Mouse (Mus musculus) stomach, adult 2 months (tissue): ENCODE data around the gene Ccdc97. TPM values are rescaled to one million over a fixed set of nuclear protein-coding genes. Genes with fewer than 3 reads are reported as not detected.

Experiments
- polyA plus RNA-seq: library from polyadenylated mRNA; depleted of rRNA; stranded (reverse); fragments of >200 nt; gene quantifications from 2 replicates; pipeline ENCODE4 v1.2.3, GENCODE M21; 2012; rRNA removed

Gene Ccdc97
- 33.8 and 34.5 TPM in 2 replicates for polyA plus RNA-seq

GRCm38 (mm10) chr7:25718788-25719417 is at the start of gene Ccdc97:
Gene Ccdc97 (minus strand): TSS chr7:25719088.

DNA sequence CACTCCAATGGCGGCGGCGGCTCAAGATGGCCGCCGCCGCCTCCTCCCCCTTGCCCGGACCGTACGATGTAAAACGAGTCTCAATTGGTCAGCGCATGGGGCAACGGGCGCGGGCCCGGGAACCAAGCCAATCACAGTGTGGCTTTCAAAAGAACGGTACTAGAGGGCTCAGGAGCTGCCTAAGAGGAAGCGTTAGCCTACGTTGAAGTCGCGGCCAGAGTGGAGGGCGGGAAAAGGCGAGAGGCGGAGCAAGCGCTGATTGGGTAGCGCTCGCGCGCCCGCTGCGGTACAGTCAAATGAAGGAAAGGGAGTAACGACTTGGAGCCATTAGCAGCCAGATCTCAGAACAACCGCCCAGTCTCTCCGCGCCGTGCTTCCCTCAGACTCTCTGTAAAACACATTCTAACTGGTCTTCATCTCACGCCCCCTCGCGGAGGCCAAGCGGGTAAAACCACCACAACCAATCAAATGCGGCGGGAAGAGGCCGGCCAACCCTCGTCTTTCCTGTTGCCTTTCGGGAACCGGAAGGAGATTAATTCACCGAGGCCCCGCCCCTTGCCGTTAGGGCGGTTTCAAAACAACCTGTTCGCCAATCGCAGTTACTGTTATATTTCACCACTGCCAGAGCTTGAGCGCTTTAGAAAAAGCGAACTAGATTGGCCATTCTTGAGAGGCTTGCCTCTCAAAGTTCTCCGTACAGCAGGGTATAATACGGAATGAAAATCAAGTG is 36.0 kb upstream of the Ccdc97 start, which contains the start of gene Hnrnpul1:
Gene Hnrnpul1, minus strand, starts transcription at position 20 of the 730 bp plus-strand sequence.

DNA sequence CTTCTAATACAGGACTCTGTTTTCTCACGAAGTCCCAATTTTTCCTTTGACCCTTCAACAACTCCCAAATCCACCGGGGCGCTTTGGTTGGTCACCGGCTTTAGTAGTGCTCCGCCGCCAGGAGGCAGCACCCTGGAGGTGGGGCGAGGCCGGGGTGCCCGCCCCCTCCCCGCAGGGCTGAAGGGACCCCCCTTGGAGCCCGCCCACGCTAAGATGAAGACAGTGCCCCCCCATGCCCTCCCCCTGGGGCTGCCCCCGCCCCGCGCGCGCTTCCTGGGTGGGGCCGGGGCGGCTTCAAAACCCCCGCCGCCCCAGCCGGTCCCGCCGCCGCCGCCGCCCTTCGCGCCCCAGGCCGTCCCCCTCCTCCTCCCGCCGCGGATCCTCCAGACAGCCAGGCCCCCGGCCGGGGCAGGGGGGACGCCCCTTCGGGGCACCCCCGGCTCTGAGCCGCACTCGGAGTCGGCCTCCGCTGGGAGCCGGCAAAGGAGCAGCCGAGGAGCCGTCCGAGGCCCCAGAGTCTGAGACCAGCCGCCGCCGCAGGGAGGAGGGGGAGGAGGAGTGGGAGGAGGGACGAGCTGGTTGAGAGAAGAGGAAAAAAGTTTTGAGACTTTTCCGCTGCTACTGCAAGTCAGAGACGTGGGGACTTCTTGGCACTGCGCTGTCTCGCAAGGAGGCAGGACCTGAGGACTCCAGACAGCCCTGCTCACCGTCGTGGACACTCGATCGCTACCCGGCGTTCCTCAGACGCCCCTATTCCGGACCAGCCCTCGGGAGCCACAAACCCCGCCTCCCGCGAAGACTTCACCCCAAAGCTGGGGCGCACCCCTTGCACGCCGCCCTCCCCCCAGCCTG is 32.0 kb downstream of the Ccdc97 start, which contains the start of gene Tgfb1:
Gene Tgfb1, plus strand, starts transcription at position 323 of the 852 bp plus-strand sequence.

GRCm38 (mm10) chr7:25680514-25681258 is 38.2 kb downstream of the Ccdc97 start, which contains the start of gene B9d2:
Gene B9d2 (plus strand): TSS chr7:25680780.

GRCm38 (mm10) chr7:25674719-25675300 is 44.1 kb downstream of the Ccdc97 start, which contains the start of gene Tmem91:
Gene Tmem91 (minus strand): TSS chr7:25675166.

Other genes starting within 250 kb of the Ccdc97 start
- 4.1 and 5.9 TPM in 2 replicates for gene Ceacam1, start 241.5 kb downstream of the Ccdc97 start, polyA plus RNA-seq
- gene Ceacam2, start 179.2 kb downstream of the Ccdc97 start, polyA plus RNA-seq, result not detected in 2 replicates
- not detected in 2 replicates for gene Erich4, start 103.2 kb downstream of the Ccdc97 start, polyA plus RNA-seq
- gene Dmac2, start 99.7 kb downstream of the Ccdc97 start, polyA plus RNA-seq, result 43.1 and 44.3 TPM in 2 replicates
- gene B3gnt8, start 92.4 kb downstream of the Ccdc97 start, polyA plus RNA-seq, result 7.9 and 10.2 TPM in 2 replicates
- 233 and 278 TPM in 2 replicates for gene Bckdha, start 60.1 kb downstream of the Ccdc97 start, polyA plus RNA-seq
- gene Exosc5, start 59.9 kb downstream of the Ccdc97 start, polyA plus RNA-seq, result 50.2 and 58.9 TPM in 2 replicates
- gene Tmem91, start 43.9 kb downstream of the Ccdc97 start, polyA plus RNA-seq, result 0.14 and 0.45 TPM in 2 replicates
- 16.9 and 24.4 TPM in 2 replicates for gene B9d2, start 38.3 kb downstream of the Ccdc97 start, polyA plus RNA-seq
- 11.9 and 17.6 TPM in 2 replicates for gene Tgfb1, start 32.1 kb downstream of the Ccdc97 start, polyA plus RNA-seq
- gene Hnrnpul1, start 35.7 kb upstream of the Ccdc97 start, polyA plus RNA-seq, result 19.3 and 19.7 TPM in 2 replicates
- 24.4 and 24.7 TPM in 2 replicates for gene Axl, start 69.6 kb upstream of the Ccdc97 start, polyA plus RNA-seq
- 302 and 325 TPM in 2 replicates for gene Cyp2s1, start 97.8 kb upstream of the Ccdc97 start, polyA plus RNA-seq
- gene Cyp2b10, start 178.5 kb upstream of the Ccdc97 start, polyA plus RNA-seq, result 0.26 and 0.31 TPM in 2 replicates